Mouse (Mus musculus) gastrocnemius, adult 18-20 months (tissue): ENCODE measurements around the gene Neurl3. TPM values are rescaled to one million over a fixed set of nuclear protein-coding genes. Genes with fewer than 3 reads are reported as not detected.

Experiments
- DNase-seq: peaks from one replicate; pipeline ENCODE4 v3.0.0; 2021; ENCODE audit warnings: low spot score
- long read RNA-seq, 2 experiments: library from polyadenylated mRNA; stranded (forward); transcript quantifications; one replicate each; pipeline ENCODE4 v2.0.0; 2021
- total RNA-seq, 2 experiments: library from RNA; stranded (reverse); gene quantifications; 2 replicates each; pipeline ENCODE4 v1.2.3; 2021

Neurl3 gene
- under 1 TPM; 0.30 to 0.66 TPM for total RNA-seq
- long read RNA-seq, experiment 1, partial matches to known transcripts = 0 of 1 reads
- long read RNA-seq, experiment 1, other reads (novel, unspliced or antisense) = 0 of 1 reads
- long read RNA-seq, experiment 2 = 0 reads

DNA sequence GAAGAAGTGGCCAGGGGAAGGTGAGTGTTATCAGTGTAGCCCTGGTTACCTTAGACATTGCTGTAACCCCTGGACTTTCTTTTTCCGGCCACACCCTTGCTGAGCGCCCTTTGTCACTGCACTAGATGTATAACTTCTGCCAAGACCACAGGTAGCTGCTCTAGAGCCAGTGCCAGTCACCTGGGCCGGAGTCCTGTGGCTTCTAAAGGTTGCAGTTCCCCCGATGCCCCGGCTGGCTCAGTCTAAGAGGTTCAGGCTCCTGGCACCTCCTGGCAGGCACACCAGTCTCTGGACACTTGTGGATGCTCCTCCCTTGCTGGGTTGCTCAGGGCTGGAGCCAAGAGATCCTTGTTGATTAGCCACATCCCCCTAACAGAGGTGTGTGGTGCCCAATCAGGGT is at the start of gene Neurl3:
Gene Neurl3 (minus strand): TSS at position 225 of the 400 bp plus-strand sequence.
- no peak for DNase-seq

DNA sequence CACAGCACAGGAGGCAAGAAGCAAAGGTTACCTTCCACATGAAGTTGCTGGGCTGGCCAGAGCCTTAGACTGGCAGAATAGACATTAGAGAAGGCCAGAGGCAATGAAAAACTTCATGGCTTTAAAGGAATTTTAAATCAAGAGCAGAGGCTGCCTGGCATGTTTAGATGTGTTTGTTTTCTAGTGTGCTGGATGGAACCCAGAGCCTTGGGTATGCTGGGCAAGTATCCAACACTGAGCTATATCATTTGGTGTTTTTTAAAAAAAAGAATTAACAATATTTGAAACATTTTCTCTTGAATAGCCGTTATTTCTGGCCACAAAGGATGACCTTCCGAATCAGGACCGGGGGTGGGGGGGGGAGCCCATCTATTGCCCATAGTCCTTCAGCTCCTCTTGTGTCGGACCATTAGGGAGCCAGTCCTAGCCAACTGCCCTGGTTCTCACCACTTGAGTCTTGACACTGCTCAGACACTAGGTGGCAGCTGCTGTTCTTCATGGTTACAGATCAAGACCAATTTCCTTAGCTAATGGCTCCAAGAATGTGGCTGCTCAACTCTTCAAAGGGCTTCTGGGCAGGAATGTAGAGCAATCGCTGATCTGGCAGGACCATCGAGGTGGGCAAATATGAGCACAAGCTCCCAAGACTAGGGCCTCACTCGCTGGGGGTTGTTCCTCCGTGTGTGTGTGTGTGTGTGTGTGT is 49.4 kb upstream of the Neurl3 start:
- peak; percentile 64 for DNase-seq

DNA sequence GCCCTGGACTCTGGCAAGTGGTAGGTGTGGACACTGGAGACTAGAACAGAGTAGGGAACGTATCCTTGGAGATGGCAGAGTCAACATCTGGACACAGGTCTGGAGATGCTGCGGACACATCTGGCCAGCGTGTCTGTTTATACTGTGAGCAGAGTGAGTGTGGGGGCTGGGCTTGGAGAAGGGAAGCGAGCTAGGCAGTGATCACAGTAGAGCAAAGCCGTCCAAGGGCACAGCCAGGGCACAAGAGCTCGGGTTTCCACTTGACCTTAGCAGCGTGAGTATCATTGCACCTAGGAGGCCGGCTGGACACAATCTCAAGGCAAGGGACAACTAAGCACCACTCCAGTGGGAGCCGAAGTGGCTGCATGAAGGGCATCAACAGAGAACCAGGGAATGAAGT is 48.6 kb upstream of the Neurl3 start:
- DNase-seq = peak; percentile 55

DNA sequence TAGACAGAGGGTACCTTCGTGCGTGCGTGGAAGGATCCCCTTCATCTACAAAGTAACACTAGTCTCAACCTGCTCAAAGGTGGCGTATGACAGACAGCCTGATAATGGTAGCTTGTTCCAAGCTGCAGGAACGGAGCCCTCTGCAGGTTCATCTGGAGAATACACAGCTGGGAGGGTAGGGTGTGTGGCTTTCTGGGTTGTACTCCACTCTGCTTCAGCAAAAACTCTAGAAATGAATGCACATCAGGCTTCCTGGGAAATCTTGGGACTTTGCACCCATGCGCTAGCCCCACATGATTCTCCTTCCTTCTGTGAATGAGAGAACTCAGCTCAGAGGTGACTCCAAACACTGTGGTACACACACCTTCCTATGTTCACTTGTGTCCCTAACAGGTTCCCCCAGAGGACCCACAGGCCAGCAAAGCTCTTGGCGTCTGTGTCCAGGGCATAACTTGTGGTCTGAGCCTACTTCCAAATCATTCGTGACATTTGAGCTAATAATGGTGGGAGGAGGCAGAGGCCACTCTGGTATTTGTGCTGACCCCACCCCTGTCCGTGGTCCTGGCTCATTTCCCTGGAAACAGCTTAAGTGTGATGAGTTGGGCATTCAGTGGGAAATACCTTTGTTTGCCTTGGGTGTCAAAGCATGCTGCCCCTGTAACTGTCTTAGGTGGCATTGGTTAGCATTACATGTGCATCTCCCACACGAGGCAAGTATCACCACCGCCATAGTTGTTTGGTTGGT is 47.5 kb upstream of the Neurl3 start:
- DNase-seq = no peak

DNA sequence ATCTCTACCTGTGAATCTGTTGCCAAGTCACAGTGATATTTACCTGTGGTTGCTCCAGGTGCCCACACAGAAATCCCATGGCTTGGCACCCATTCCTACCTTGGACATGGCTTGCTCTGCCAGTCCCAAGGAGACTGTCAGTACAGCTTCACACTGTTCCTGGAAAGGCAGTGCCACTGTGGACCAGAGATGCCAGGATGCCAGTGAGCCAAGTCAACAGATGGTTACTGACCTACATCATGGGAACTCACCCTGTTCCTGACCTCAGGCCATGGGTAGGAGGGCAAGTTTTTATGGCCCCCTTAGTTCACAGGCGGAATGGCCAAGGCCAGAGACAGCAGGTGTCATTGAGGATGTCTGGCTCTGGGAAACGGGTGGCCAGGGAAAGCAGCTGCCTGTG is 46.7 kb upstream of the Neurl3 start:
- peak; percentile 42 for DNase-seq

DNA sequence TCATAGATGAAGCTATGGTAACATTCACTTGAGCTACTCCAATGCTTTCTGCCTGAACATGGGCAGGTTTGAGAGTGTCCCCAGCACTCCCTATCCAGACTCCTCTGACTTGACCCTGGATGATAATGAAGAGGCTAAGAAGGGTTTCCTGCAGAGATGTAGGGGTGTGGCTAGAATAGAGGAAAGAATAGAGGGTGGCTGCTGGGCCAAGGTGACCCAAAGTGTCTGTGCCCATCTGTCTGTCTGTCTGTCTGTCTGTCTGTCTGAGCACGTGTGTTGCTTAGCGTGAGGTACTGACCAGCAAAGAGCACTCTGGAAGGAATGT is 41.3 kb upstream of the Neurl3 start:
- no peak for DNase-seq

DNA sequence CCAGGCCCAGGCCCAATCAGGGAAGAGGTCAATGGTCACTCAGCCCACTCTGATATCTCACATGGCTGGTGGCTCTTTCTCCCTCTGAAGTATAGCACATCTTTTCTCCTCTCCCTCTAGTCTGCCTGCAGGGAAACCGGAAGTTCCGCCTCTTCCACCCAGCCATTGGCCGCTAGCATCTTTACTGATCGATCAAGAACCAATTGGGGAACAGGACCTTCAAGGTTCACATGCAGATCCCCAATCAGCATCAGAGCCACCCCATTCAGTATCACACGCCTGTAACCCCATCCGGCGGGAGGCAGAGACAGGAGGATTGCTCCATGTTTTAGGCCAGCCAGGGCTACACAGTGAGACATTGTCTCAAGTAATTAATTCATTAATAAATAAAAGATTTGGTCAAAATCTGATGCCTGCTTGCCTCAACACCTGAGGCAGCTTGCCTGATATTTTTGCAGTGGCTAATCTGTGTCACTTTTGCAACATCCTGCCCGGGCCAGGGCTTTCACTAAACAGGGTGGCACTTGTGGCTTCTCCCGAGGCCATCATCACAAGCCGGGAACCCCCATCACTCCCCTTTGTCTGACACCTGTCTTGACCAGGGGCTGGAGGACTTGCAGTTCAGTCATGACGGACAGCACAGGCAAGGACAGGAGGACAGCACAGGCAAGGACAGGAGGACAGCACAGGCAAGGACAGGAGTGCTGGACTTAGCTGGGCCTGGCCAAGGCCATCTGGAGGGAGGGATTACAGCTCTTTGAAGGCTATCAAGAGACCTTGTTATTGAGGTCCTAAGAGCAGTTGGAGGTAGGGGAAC is 40.7 kb upstream of the Neurl3 start:
- DNase-seq = no peak

DNA sequence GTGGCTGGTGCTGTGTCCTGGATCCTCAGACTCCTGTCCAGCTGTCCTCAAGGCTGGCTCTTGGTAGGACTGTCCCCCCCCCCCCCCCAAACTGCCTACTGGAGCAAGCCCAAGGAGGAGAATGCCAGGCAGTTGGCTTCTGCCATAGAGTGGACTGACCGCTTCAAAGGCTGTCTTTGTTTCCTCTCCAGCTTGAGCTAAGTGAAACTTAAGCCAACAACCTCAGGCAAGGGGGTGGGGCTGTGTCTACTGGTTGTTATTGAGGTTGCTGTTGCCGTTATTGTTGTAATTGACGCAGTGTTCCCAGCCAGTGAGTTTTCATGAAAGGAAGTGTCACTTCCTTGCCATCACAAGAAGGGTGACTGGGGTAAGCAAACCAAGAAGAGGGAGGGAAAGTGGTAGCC is 35.0 kb upstream of the Neurl3 start:
- DNase-seq = no peak

DNA sequence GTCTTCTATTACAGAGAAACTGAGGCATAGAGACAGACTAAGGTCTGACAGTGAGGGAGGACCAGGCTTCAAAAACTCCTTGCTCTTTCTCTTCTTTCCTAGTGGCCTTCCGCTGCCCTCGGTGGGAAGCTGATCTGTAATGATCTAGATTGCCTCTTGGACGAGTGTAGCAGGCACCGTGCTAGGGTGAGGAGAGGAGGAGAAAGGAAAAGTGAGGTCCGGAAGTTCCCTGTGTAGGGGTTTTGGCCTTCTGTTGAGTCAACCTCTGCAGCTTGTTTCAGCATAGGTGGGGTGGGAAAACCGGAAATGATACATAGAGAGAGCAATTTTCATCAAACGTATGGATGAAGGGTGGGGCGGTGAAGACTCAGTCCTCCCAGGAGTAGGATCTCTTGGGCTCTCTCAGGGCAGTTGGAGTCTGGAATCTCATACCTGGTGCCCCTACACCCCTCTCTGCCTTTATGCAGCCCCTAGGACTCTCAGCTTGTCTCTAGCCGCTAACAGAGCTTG is 34.5 kb upstream of the Neurl3 start:
- no peak for DNase-seq

DNA sequence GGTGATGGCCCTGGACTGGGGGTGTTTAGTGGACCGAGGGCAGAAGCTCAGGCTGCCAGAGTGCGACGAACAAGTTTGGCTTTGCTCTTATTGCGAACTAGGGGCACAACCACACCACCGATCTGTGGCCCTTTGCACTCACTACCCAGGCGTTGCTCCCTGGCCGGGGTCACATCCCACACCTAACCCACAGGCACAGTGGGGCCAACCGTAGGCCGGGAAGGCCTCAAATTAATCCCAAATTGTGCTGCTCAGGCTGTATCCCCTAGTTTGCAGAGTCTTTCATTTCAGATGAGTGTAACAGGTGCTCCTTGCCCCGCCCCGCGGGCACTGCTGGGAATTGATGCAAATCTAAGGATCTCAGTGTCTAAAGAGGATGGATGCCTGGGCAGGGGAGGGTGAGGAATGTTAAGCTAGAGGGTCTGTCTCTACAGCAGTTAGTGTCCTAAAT is 34.0 kb upstream of the Neurl3 start:
- no peak for DNase-seq

DNA sequence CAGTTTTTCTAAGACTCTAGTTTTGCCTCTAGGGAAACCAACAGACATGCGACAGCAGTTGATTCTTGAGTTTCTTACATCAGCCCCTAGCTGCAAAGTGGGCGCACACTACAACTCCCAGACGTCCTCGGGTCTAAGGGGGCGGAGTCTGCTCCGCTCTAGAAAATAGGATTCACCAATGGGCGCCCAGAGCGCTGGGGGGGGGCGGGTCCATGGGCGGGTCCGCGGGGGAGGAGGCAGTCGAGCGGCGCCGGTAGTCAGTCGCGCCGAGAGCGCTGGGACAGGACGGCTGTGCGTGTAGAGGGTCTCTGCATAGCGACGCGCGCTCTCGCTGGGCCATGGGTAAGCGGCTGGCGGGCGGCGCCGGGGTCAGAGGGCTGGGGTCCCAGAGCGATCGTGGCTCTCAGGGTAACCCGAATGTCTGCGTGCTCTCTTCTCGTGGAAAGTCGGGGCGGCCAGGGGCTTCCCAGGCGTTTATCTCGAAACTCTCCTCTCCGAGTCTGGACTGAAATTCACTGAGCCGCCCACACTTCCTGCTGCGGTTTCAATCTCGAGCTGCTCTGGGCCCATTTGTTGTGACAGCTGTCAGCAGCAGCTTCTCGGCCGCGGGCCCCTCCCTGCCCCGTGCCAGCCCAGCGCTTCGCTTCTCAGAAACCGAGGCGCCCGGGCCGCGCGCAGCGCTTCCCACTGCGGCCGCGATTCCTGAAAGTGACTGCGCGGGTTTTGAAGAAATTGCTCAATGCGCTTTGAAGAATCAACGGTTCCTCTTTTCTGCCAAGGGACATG is 33.2 kb upstream of the Neurl3 start, which contains the start of gene Arid5a:
Gene Arid5a (plus strand): TSS at position 239 of the 786 bp plus-strand sequence.
- peak; percentile 82 for DNase-seq

DNA sequence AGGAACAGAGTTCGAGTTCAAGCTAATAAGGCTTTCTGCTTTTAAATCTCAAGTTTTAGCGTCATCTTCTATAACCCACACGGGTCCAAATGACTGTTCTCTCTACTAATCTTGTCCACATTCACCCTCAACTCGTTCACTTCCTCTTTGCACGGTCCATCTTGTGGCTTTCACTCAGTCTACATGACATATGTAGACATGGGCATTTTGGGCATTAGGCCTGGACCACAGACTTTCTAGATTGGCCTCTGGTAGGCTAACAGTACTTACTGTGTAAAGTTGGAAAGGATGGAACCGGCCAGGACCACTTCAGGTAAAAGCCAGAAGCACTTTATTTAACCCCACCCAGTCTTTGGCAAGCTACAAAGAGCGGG is 32.6 kb upstream of the Neurl3 start:
- no peak for DNase-seq

DNA sequence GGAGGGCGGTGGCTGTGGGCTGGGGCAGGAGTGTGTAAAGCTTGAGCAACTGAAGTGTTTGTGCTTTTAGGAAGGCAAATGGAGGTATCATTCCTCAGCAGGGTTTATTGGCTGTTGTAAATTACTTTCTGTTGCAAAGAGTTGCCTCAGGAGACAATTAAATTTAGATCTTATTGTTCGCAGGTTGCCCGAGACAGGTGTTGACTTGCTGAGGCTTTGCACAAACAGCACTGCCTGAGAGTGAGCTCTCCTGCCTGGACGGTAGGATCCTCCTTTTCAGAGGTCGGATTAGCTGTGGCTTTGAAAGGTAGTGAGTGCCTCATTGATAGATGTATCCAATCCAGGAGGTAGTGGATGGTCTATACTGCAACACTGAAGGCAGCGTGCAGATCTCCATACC is 31.6 kb upstream of the Neurl3 start:
- DNase-seq = no peak

DNA sequence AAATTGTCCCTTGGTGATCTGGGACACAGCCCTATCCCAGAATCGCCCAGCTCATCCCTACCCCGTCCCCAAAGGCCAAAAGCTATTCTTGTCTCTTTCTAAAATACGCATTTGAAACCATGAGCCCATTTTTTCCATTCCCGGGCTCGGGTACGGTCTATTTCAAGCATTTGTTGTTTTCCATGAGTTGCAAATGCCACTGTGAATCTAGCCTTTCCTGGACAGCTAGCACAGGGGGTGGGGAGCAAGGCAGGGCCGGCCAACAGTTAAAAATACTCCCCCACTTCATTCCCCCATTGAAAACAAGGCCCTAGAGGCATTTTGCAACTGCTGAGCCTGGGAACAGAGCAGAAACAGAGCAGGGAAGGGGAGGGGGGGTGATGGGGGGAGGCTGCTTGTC is 30.3 kb upstream of the Neurl3 start:
- peak; percentile 86 for DNase-seq

DNA sequence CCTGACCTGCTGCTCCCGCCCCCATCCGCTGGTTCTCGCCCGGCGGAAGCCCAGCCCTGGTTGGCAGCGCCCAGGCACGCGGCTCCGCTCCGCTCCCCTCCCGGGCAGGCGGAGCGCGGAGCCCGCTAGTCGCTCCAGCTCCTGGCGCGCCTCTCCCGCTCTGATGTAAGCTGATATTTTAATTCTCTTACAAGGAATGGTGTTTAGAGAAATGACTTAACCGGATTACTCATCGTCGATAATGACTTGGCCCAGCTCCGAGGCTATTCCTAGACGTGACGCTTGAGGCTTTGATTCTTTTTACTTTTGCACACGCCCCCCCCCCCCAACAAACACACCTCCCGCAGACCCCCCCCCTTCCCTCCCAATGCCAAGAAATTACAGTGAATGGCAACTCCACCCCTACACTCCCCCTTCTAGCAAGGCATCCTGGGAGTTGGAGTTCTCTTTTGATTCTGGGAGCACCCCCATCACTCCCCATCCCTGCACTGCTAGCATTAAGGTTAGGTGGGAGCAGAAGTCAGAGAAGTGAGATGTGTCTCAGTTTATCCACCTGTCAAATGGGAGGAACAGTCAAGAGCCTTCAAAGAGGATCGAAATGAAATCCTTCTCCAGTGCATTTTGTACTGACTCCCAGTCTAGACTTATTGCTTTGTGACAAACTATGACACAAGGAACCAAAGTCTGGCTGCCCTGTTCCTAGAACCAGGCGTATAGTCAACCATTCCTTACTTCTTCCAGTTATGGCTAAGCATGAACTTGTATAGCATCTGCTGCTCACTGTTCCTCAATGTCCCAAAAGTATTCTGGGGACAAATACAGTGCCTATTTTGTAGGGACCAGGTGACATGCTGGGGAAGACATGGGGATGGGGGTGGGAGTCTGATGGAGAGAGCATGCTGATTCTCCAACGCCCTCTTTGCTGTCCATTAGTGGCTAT is 29.2 kb upstream of the Neurl3 start:
- DNase-seq = peak; percentile 92

DNA sequence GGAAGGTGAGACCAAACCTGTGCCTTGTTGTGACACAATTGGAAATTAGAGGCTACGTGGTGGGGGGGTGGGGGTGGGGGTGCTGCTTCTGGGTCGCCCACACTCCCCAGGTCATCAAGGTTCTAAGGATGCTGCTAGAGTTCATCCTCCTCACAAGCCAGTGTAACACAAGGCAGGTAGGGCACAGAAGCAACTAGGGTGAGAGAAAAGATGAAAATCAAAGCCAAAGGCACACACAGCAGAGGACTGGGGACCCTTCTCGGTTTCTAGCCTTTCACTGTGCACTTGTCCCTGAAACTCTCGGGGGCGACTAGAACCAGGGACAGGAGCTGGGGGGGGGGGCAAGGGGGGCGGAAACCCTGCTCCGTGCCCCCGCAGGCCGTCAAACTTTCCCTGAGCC is 28.5 kb upstream of the Neurl3 start:
- no peak for DNase-seq

DNA sequence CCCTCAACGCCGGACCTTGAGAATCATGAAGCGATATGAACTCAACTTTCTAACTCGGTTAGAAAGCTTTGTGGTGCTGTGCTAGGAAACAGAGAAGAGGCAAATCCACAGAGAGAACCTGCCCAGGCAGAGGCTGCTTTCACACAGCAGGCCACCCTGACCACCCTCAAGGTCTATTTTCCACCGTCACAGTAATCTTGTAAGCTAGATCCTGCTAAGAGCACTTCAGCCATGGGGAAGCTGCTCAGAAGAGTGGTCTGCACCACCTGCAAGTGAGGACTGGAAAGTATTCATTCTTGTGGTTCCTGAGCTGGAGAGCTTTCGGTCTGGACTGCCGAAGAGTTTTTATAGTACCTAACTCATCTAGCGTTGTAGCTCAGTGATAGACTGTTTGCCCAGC is 27.8 kb upstream of the Neurl3 start:
- no peak for DNase-seq

DNA sequence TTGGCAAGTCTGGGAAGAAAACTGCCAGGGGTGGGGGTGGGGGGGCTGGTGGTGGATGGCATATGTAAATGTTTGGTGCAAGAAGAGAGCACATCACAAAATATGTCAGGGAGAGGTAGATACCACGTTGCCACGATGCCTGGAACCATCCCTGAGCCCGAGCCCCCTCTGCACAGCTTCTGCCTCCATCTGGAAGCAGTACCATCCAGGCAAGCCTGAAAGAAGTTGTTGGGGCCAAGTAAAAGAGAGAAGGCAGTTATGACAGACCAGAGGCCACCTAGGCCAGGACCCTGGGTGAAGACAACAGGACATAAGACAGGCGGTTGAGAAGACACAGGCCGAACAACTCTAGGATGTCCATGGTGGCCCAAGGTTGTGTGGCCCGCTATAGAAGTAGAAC is 26.0 kb upstream of the Neurl3 start:
- DNase-seq = no peak

DNA sequence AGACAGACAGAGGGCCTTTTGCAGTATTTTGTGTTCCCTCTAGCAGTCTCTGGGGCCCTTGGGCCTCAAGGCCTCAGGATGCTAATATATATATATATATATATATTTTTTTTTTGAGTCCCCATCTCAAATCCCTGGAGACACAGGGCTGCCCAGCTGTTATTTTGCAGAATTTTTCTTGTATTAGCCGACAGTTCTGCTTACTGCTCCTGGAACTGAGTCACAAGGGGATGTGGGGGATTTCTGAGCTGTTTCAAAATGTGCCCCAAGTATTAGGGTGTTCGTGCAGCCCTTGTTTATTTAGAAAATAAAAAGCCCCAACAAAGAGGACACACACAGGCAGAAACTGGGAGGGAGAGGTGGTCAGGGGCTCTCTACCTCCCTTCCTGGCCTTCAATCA is 25.2 kb upstream of the Neurl3 start:
- no peak for DNase-seq

DNA sequence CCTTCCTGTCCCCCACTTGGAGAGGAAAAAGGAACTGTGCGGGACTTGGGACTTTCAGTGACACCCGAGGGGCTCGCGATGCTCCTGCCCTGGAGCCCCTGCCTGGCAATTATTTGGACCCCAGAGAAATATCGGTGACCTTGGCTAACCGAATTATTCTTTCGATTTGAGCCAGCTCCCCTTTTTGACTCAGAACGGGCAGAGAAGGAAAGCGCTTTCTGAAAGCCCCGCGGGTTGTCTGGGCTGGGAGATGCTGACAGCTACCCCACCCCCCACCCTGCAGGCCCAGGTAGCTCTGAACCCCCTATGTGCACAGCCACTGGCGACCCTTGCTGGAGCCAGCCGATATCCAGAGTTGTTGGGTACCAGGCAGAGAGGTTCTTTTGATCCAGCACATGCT is 24.6 kb upstream of the Neurl3 start:
- no peak for DNase-seq
